Mouse (Mus musculus) embryonic facial prominence, embryonic 15.5 days (tissue): ENCODE data around the gene A4gnt. TPM values are rescaled to one million over a fixed set of nuclear protein-coding genes. Genes with fewer than 3 reads are reported as not detected.

Experiments used
- polyA plus RNA-seq: library from polyadenylated mRNA; unstranded; fragments of >200 nt; fragmentation: Nextera tagmentation; extraction: Ambion mirVana; gene quantifications from 2 replicates; pipeline ENCODE4 v1.2.1, GENCODE M21; 2015

A4gnt gene
- polyA plus RNA-seq, 1 experiment from 2014 or later: not detected

Other genes starting within 250 kb of the A4gnt start
- 25.2 and 25.4 TPM in 2 replicates for gene Mras, start 175.1 kb upstream of the A4gnt start, polyA plus RNA-seq
- 6.2 and 11.2 TPM in 2 replicates for gene Nme9, start 161.0 kb upstream of the A4gnt start, polyA plus RNA-seq
- 20.5 and 20.6 TPM in 2 replicates for gene Armc8, start 43.6 kb upstream of the A4gnt start, polyA plus RNA-seq
- gene Dbr1, start 36.7 kb upstream of the A4gnt start, polyA plus RNA-seq: 23.4 and 27.2 TPM in 2 replicates
- 26.7 and 29.1 TPM in 2 replicates for gene Dzip1l, start 17.0 kb downstream of the A4gnt start, polyA plus RNA-seq
- not detected in 2 replicates for gene Cldn18, start 104.8 kb downstream of the A4gnt start, polyA plus RNA-seq